Mouse (Mus musculus): ENCODE measurements around the gene Comtd1.

The Comtd1 gene

DNA sequence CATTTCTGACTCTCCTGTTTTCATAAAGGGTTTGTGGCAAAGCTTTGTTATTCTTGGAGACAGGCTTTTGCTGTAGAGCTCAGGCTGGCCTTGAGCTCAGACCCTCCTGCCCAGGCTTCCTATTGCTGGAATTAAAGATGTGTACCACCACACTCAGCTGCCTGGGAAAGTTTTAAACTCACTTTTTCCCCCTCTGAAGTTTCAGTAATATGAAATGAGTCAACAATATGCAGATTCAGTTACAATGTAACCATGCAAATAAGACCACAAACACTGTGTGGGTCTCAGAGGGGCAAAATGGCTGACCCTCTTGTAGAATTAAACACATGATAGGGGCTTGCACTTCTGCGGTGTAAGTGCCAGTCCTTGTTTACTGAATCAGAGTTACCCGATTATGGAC lies 42.6 kb downstream of the Comtd1 start:
- DNase-seq (ENCODE audit: low read depth), result no peak

DNA sequence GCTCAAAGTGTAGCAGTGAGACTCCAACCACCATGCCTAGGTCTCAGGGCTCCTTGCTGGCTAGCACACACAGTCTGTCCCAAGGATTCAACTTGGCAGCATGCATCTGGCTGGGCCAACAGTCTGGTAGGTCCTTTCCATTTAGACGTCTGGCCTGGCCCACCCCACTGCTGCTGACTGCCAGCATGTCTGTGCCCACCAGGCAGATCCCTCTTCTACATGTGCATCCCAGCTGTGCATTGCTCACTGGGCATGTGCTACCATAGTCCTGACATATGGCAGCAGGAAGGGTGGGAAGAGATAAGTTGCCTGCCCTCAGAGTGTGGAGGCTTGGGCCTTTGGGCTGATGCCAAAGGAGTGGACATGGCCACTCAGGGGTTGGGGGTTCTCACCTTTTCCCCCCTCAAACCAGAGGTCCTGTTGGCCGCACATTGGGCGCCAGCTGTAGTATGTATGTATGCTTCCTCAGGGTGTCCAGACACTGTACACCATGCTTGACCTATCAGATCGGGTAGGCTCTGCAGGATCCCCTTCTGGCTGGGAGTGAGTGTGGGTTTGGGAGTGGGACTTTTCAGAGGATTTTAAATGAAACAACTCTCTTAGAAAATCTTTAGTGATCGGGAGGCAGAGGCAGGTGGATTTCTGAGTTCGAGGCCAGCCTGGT lies 46.1 kb downstream of the Comtd1 start:
- DNase-seq (ENCODE audit: low read depth), result no peak

DNA sequence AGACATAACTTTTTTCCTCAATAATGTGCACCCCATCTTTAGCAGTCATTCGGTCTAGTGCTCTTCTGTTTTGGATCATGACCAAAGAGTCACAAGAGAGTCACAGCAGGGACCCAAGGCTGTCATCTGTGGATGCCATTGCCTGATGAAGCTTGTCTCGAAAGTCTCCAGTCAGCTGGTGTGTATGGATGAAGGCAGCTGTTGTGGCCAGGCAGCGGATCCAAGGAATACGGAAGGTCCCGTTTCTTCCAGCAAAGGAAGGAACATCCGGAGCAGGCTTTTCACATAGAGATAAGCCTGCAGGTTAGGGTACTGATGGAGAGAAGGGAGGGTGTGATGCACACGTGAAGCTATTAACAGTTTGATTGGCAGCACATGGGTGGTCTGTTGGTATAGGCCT lies 47.2 kb downstream of the Comtd1 start:
- DNase-seq (ENCODE audit: low read depth), result no peak

DNA sequence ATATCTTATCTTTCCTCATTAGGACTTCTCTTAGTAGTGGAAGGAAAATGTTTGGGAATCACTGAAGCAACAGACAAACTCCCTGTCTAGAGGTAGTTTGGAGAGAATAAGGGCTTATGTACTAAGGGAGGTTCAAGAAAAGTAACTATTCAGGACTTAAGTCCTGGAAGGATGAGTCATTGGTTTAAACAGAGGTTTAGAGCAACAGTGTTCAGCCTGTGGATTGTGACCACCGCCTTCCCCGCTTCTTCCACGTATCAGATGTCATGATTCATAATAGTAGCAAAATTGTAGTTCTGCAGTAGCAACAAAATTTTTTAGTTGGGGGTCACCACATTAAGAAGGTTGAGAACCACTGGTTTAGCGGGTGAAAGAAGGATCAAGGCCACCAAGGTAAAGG lies 48.1 kb downstream of the Comtd1 start:
- no peak for DNase-seq (ENCODE audit: low read depth)

Measured in induced T-regulatory cell, adult 2 months (primary cell).